Mouse (Mus musculus) erythroblast, adult 5-6 weeks (primary cell): ENCODE data around the gene Yars2. TPM values are rescaled to one million over a fixed set of nuclear protein-coding genes. Genes with fewer than 3 reads are reported as not detected.
"Not testable (repeated sequence)": the region's sequence is repeated elsewhere in the genome, so short reads cannot be mapped to it uniquely, and the experiment has no call there.

Experiments
- ATAC-seq: replicated peaks from 2 replicates; pipeline ENCODE4 v1.8.0; 2016; ENCODE audit warnings: moderate number of reproducible peaks, mild to moderate bottlenecking, moderate TSS enrichment, inconsistent platforms; ENCODE audit not compliant: poor library complexity, low FRiP score, severe bottlenecking
- total RNA-seq, 2 experiments: library from RNA; stranded (forward) in 1 of 2; stranded (reverse) in 1 of 2; fragments of 150-400 nt in 1 of 2; fragments of 200-764, 138-1000 nt in 1 of 2; gene quantifications; 2 replicates each; pipeline versions ENCODE4 v1.2.3 to v1.2.4; 2015 to 2017; ENCODE audit warnings: low replicate concordance in 2 of 2

Yars2 gene
- total RNA-seq (2015; ENCODE audit: low replicate concordance) (7.3 and 18.8 TPM in 2 replicates), total RNA-seq (2017; ENCODE audit: low replicate concordance) (3.9 and 7.0 TPM in 2 replicates)

DNA sequence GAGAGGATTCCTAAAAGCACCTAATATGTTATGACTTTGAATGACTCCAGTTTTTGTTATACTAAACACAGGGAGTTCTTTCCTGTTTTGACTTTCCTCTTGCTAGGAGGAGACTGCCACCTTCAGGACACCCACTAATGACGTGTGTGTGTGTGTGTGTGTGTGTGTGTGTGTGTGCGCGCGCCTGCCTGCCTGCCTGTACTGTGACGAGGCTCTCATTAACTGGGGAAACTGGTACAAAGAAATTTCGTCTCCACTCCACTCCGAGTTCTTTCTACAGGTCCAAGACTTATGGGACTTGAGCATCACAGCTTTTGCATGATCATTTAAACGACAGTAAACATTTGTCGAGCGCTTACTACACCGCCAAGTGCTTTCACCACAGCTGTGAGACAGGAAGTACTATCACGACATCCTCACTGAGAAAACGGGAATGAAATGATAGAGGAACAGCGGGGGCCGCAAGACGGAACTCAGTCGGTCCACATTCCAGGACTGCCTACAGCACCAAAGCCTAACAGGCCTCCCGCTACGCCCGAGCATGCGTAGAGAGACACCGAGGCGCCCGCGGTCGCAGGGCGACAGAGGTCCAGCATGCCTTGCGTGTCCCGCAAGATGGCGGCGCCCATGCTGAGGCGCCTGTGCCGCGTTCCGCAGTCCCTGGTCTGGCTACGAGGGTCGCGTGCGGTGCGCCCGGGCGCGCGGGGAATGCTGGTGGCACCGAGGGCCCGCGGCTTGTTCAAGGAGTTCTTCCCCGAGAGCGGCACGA is at the start of gene Yars2:
Gene Yars2 (plus strand): TSS at position 597 of the 769 bp plus-strand sequence.
- ATAC-seq = peak; percentile 99

DNA sequence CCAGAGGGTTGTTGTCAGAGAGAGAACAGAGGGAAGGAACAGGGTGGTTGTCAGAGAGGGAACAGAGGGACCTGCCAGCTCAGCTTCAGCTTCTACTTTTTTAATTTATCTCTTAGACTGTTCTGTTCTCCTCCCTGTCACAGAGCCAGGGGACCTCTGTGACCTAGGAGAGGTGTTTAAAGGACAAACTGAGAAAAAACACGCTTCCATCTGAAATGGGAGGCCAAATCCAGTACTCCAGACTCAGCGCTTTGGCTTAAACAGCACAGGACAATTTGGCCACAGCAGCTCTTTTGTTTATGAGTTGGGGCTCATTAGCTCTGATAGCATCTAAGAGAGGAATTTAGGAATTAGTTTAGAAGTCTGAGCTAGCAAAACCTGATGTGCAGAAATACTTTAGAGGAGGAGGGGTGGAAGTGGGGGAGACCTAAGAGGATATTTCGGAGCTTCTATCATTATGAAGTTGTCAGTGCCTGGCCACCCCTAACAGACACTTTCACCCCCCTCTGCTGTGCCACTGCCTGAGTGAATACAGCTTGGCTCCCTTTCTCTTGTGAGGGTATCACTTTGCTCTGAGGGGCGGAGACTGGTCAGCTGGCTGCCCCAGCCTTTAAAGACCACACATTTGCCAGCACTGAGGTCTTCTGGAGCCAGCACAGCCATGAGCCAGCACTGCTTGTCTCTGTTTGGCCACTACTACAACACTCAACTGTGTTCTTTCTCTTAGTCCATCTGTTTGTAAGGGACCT is 49.3 kb upstream of the Yars2 start:
- no peak for ATAC-seq

DNA sequence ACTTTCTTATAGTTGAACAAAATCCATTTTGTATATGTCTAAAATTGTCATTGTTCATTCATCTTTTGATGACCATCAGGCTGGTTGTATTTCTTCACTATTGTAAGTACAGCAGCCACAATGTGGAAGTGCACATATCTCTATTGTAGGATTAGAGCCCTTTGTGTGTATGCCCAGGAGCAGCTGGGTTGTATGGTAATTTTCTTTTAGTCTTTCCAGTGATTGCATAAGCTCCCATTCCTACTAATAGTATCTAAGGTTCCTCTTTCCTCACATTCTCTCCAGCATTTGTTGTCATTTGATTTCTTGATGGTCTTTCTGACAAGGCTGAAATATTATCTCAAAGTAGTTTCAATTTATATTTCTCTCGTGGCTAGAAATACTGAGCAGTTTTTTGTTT is 47.5 kb upstream of the Yars2 start:
- ATAC-seq = no peak

DNA sequence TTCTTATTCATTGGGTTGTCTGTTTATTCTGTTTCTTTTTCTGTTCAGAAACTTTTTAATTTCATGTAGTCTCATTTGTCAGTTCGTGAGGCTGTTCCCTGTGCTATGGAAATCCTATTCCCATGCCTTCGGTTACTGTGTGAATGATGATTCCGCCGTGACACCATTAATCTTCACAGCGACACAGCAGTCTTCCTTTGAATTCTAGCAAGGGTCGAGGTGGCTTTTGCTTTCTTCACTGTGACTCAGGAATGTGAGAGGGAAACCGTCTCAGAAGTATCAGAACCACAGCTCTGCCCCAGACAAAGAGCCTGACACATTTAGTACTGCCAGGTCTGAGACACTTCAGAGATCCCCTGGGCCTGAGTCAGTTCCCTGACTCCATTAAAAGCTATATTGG is 46.9 kb upstream of the Yars2 start:
- ATAC-seq = no peak

DNA sequence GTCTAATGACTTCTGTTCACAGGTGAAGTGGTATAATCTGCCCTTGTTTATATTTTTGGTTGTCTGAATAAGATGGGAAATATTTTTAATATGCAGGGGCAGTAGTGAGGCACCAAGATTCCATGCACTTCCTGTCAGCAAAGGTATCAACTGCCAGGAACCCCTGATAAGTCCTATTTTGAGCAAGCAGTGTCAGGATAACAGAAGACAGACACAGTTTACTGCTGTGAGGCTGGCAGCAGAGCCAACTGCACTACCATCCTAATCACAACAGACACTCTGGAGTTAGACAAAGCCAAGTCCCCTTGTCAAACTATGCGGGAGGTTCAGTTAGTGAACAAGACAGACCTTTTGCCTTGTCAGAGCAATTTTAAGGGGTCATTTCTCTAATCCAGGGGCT is 46.1 kb upstream of the Yars2 start:
- ATAC-seq = no peak

DNA sequence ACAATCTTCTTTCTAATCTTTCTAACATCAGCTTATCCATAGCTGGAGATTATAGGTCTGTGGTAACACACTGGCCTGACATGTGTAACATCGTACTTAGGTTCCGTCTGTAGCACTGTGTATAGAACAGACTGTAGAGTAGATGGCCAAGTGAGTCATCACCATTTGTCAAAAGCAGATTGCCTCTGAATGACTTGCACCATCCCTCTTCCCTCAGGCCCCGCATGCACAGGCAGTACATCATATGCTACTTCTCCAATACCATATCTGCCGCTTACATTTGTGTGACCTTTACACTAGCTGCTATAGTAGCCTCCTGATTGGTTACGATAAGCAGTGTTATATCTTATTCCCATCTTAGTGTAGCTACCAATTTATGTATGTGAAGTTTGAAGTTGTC is 41.9 kb upstream of the Yars2 start:
- ATAC-seq = no peak

DNA sequence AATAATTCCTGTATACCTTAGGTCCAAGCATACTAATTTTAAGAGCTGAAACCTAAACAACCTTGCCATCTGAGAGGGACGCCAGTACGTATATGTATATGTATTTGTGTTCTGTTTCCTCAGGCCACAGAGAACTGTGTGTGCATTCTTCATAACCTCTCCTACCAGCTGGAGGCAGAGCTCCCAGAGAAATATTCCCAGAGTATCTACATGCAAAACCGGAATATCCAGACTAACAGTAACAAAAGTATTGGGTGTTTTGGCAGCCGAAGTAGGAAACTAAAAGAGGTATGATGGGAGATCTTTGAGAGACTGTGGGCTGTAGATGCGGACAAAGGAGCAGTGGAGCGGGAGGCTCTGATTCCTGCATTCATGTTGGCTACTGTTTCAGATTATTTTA is 41.3 kb upstream of the Yars2 start:
- no peak for ATAC-seq

DNA sequence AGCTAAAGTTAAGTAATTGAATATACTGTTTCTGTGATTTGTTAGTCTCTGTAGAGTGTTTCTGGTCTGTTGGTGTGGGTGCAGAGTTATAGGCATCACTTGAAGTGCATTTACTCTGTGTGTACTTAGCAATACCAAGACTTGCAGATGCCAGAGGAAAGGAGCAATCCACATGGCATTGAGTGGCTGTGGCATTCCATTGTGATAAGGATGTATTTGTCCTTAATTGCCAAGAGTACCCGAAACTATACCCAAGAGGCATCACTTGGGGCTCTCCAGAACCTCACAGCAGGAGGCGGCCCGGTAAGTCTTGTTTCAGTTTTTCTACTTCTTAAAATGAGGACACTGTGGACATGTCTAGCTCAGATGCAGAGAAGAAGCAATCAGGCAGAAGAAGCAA is 40.3 kb upstream of the Yars2 start:
- no peak for ATAC-seq

DNA sequence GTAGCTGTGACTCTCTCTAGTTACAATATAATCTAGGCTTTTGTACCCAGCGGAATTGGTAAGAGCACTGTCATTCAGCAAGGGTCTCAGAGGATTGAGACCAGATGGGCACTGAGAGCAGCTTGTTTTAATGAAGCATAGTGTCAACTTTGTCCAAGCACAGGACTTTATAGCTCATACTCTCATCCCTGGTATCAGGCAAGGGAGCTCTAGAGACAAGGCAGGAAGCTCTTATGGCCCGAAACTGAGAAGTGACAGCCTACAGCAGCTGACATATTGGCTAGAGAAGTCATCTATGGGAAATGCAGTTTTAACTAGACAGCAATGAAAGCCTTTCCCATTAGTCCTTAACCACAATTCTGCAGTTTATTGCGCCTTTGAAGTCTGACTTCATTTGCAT is 29.8 kb upstream of the Yars2 start:
- ATAC-seq = no peak

DNA sequence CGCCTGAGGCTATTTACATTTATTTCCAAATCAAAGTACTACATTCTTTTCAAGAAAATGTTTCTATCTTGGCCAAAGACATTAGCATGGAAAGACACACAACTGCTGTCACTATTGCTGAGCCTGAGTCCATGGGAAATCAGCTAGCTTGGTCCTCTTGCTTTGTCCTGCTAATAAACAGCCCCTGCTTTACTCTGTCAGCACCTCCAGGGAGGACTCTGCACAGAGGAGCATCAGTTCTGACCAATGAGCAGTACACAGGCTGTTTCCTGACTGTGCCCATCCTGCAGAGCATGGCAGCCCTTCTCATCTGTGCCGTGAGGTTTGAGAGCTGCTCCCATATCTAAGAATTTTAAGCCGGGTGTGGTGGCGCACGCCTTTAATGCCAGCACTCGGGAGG is 29.0 kb upstream of the Yars2 start:
- ATAC-seq = no peak

DNA sequence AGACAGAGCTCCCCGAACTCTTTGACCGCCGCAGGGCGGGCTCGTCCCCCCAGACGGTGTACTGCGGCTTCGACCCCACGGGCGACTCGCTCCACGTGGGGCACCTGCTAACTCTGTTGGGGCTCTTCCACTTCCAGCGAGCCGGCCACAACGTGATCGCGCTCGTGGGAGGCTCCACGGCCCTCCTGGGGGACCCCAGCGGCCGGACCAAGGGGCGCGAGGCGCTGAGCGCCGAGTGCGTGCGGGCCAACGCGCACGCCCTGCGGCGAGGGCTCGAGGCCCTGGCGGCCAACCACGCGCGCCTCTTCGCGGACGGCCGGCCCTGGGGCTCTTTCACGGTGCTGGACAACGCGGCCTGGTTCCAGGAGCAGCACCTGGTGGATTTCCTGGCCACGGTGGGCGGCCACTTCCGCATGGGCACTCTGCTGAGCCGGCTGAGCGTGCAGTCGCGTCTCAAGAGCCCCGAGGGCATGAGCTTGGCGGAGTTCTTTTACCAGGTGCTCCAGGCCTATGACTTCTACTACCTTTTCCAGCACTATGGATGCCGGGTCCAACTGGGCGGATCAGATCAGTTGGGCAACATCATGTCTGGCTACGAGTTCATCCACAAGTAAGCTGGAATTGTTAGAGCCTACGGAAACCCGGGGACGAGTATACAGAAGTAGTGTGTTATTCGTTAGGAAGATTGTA is 518 bp downstream of the Yars2 start:
- ATAC-seq = no peak

DNA sequence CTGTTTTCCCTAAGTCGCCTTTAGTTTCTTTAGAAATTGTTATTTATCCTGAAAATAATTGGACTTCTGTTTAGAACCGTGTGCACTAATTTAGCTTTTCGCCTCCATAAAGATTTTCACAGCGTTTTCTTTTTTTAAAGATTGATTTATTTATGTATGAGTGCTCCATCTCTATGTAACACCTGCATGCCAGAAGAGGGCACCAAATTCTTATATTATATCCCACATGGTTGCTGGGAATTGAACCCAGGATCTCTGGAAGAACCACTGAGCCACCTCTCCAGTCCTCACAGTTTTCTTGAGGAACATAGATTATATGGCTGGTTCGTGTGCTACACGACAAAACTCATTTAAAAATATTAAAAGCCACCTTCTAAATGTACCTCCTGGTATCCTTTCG is 1.1 kb downstream of the Yars2 start:
- ATAC-seq = no peak

DNA sequence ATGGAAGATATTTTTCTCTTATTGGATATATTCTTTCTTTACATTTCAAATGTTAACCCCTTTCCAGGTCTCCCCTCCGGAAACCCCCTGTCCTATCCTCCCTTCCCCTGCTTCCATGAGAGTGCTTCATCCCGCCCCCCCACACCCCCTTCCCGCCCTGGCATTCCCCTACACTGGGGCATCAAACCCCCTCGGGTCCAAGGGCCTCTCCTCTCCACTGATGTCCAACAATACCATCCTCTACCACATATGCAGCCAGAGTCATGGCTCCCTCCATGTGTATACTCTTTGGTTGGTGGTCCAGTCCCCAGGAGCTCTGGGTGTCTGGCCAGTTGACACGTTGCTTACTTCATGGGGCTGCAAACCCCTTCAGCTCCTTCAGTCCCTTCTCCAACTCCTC is 8.6 kb downstream of the Yars2 start:
- ATAC-seq = no peak

DNA sequence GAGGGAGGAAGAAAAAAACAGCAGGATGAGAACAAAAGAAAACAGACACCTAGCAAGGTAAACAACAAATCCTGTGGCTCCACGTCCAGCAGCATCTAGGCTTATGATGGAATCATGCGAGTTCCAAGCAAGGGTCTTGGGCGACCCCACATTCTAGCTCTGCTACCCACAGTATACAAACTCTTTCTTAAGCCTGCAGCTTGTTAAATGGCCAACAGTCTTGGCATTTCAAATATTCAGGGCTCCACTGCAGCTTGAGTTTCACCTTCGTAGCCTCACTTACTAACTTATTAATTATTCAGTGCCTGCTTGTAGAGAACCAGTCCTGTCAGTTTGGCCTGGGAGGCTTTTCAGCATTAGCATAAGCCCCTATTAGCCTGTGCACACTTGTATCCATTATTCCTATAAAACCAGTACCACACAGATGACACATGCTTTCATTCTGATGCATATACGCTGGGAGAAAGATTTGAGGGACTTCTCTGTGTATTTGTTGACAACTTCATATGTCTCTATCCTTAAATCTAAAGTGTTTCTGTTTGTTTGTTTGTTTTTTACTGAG is 23.1 kb downstream of the Yars2 start:
- ATAC-seq = no peak

DNA sequence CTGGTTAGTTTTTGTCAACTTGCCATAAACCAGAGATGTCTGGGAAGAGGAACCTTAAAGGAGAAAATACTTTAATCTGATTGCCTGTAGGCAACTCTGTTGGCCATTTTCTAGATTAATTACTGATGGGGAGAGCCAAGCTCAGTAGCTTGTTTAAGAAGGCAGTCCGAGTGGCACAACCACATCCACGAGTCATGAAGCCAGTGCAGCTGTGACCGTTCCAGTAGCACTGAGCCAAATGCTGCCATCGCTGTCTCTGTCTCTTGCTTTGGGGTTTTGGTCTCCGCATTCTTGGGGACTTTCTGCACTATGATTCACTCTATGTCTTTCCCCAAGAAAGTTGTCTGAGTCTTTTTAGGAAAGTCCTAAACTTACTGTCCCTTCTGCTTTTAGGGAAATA is 43.7 kb downstream of the Yars2 start:
- no peak for ATAC-seq

DNA sequence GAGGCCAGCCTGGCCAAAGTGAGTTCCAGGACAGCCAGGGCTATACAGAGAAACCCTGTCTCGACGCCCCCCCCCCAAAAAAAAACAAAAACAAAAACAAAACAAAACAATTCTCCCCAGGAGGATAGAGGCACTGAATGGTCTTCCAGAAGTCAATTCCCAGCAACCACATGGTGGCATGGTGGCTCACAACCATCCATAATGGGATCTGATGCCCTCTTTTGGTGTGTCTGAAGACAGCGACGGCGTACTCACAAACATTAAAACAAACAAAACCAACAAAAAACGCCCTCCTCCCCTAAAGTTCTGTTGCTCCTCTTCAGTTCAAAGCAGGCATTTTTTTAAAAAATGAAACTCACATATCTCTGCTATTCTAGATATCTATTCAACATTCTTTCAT is 55.1 kb downstream of the Yars2 start:
- no peak for ATAC-seq

DNA sequence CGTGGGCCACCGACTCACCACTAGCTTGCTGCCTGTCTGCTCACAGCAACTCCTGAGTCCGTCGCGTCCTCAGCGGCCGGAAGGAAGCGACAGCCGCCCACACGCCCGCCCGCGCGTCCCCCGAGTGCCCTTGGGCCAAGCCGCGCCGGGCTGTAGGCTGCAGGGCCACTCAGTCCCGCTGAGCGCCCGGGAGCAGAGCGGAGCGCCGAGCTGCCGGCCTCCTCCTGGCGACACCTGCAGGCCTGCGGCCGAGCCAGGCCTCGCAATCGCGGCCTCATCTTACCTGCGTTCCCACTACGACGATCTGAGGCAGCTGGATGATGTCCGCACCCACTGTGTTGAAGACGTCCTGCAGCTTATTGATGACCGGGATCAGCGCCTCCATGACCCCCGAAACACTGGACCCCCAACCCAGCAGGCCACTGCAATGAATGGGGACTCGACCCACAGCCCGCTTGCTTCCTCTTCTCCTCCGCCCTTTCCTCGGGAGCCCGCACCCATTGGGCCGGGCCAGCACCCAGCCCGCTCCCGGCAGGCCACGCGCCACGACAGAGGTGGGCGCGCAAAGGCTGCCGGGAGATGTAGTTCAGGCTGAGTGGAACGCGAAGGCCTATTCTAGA is 55.8 kb downstream of the Yars2 start, which contains the start of gene Dnm1l:
Gene Dnm1l (minus strand): TSS at position 479 of the 620 bp plus-strand sequence.
- peak; percentile 100 for ATAC-seq

DNA sequence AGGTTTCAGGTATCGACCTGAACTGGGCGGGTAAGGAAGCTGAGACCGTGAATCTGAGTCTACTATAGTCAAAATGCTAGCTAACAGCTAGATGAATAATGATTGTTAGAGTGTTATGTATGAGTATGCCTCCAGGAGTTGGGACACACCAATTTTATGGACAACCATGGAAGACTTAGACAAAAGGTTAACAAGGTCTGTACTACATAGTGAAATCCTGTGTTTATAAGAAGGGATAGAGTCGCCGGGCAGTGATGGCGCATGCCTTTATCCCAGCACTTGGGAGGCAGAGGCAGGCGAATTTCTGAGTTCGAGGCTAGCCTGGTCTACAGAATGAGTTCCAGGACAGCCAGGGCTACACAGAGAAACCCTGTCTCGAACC is 56.3 kb downstream of the Yars2 start:
- not testable (repeated sequence) for ATAC-seq
